Mouse (Mus musculus): ENCODE data around the gene Eif2s1.
A peak's percentile ranks its signal among the peaks of the same experiment; 100 is the strongest.
"Not testable (repeated sequence)": the region's sequence is repeated elsewhere in the genome, so short reads cannot be mapped to it uniquely, and the experiment has no call there.

Eif2s1 gene

GRCm38 (mm10) chr12:78916278-78916677, 54.7 kb downstream of the Eif2s1 start:
- DNase-seq = peak; percentile 57

- DNase-seq = peak; percentile 87
These were observed 56.8 kb downstream of the Eif2s1 start for GRCm38 (mm10) chr12:78918227-78919078.

GRCm38 (mm10) chr12:78919079-78919712, 57.6 kb downstream of the Eif2s1 start:
- DNase-seq = peak; percentile 59

GRCm38 (mm10) chr12:78921421-78921820, 59.8 kb downstream of the Eif2s1 start:
- DNase-seq = no peak

GRCm38 (mm10) chr12:78922058-78922457, 60.4 kb downstream of the Eif2s1 start:
- DNase-seq = no peak

GRCm38 (mm10) chr12:78922977-78923376, 61.4 kb downstream of the Eif2s1 start:
- DNase-seq = not testable (repeated sequence)

- no peak for DNase-seq
These were observed 62.0 kb downstream of the Eif2s1 start for GRCm38 (mm10) chr12:78923539-78924189.

- DNase-seq = no peak
These were observed 65.7 kb downstream of the Eif2s1 start for GRCm38 (mm10) chr12:78927287-78927686.

- DNase-seq = no peak
These were observed 68.3 kb downstream of the Eif2s1 start for GRCm38 (mm10) chr12:78929900-78930299.

- no peak for DNase-seq
These were observed 74.9 kb downstream of the Eif2s1 start for GRCm38 (mm10) chr12:78936494-78936893.
